Mouse (Mus musculus): ENCODE measurements around the gene Snrpb.

Gene Snrpb

DNA sequence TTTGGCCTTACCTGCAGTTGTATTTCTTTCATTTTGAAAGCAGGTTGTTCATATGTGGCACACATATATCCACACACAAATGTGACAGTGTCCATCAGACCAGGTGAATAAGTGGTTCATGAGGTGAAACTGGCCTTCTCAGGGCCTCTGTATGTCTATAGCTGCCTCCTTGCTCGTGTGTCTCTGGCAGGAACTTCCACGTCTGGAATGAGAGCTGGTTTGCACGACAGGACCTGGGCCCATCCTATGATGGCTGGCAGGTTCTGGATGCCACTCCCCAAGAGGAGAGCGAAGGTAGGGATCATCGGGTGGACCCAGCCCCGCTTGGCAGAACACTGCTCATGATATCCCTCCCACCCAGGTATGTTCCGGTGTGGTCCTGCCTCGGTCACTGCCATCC lies 36.2 kb downstream of the Snrpb start:
- DNase-seq (ENCODE audit: low spot score in 2 of 2): no peak

DNA sequence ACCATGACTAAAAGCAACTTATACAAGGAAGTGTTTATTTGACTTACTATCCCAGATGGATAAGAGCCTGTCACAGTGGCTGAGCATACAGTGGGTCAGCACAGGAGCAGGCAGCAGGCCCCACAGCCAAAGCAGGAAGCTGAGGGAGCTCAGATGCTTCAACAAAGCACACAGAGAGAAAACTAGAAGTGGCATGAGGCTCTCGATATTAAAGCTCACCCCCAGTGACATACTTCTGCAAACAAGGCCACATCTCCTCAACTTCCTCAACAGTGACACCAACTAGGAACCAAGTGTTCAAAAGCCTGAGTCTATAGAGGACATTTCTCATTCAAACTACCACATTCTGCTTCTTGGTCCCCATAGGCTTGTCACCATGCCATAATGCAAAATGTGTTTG lies 49.5 kb downstream of the Snrpb start:
- DNase-seq (ENCODE audit: low spot score in 2 of 2): no peak

DNA sequence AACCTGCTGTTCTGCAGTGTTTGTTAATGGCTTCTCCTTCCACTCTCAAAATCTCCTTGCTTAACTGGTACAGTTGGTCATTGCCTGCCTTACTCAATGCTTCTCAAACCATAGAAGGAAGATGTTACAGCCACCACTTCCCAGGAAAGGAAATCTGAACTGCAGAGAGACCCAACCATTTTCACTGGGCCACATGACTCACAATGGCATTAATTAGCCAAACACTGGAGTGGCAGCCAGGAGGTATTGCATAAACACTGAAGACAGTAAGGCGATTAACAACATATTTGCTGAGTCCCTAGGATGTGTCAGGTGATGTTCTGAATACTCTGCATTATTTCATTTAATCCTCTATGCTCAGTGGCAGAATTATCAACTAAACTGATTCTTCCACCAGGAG lies 53.1 kb downstream of the Snrpb start:
- no peak for DNase-seq (ENCODE audit: low spot score in 2 of 2)

DNA sequence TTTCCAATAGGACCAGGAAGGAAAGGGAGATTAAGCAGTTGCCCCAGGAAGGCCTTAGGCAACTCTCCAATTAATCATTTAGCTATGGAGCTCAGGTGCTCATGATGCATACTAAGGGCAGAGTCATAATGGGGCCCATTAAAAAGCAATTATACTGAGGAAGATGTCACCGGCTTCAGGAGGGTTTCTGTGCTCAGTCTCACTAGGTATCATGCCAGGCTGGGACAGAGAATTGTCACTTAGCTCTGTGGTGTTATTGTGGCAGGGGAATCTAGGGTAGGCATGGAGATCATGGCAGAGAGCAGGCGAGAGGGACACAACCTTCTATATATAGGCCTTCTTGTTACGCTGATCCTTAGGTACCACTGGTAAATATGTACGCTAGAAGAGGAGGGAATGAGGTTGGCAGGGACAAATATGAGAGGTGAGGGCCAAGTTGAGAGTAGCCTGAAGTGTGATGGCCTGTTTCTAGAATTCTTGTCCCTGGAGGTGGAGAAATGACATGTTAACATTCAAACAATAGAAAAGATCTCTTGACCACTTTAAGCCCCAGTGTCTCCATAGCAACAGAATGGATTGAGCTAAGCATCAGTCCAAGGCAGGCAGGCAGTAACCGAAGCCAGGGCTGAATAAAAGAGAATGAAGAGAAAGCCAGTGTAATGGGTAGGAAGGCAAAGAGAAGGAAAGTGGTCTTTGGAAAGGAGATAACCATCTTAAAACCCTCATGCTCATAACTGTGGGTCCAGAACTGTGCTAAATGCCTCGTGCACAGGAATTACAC lies 53.7 kb downstream of the Snrpb start:
- DNase-seq (ENCODE audit: low spot score in 2 of 2): no peak
